Mouse (Mus musculus): ENCODE measurements around the gene Flvcr2.

Gene Flvcr2

GRCm38 (mm10) chr12:85729945-85730290 is 16.4 kb upstream of the Flvcr2 start:
- DNase-seq (ENCODE audit: low read depth), result peak; percentile 36

GRCm38 (mm10) chr12:85736203-85736602 is 10.1 kb upstream of the Flvcr2 start:
- DNase-seq (ENCODE audit: low read depth), result peak; percentile 23

- DNase-seq (ENCODE audit: low read depth), result no peak
Observed at GRCm38 (mm10) chr12:85736960-85737359, 9.4 kb upstream of the Flvcr2 start.

- no peak for DNase-seq (ENCODE audit: low read depth)
Observed at GRCm38 (mm10) chr12:85746696-85747219, 419 bp downstream of the Flvcr2 start.

DNA sequence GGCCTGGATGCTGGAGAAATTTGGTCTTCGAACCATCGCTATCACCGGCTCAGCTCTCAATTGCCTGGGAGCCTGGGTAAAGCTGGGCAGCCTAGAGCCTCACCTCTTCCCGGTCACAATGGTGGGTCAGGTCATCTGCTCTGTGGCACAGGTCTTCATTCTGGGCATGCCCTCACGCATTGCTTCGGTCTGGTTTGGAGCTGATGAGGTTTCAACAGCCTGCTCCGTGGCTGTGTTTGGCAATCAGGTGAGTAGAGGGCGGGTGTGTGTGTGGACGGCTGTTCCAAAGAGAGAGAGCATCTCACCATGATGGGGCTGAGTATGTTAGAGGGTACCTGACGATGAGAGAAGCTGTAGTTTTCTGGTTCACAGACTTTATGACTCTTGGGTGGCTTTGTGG is 1.0 kb downstream of the Flvcr2 start:
- DNase-seq (ENCODE audit: low read depth), result no peak

- no peak for DNase-seq (ENCODE audit: low read depth)
Observed at GRCm38 (mm10) chr12:85749861-85750260, 3.5 kb downstream of the Flvcr2 start.

GRCm38 (mm10) chr12:85752116-85752515 is 5.8 kb downstream of the Flvcr2 start:
- no peak for DNase-seq (ENCODE audit: low read depth)

DNA sequence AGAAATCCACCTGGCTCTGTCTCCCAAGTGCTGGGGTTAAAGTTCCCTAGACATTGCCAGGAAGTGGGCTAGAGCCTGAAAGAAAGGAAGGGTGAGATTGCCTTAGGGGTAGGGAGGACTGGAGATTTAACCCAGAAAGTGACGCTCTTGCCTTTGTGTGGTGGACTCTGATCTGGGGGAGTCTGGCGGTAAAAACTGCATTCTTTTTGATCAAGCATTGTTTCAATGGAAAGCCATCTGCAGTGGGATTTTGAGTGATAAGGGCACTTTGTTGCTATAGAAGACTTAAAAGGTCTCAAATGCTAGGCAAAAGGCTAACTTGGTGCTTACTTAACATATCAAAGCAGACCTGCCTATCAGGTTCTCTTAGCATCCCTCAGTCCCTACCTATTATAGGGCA is 6.9 kb downstream of the Flvcr2 start:
- DNase-seq (ENCODE audit: low read depth), result no peak

DNA sequence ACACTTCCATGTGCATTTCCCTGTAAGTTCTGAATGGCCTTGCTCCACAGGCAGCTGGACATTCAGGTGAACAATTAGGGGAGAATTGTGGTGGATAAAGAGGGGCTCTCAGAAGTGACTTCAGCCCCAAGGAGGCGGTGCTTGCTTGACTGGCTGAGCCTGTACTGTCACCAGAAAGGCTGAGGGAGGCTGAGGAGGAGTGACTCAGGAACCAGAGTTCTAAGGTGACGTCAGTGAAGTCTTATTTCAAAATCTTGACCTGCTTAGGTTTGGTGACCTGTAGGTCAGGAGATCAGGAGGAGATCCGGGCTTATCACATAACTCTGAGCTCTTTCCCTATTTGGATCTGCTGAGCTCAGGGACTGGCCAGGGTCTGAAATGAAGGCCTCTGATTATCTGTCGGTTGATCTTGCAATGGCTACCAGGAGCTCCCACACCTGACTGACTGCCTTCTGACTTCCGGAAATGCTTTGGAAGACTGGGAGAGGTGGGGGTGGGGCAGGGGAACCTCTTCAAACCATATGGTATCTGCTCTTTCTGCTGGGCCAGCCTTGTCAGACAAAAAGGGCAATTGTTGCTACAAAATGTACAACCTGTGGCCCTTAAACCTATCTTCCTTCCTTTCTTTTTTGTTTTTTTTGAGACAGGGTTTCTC is 8.4 kb downstream of the Flvcr2 start:
- DNase-seq (ENCODE audit: low read depth), result no peak

DNA sequence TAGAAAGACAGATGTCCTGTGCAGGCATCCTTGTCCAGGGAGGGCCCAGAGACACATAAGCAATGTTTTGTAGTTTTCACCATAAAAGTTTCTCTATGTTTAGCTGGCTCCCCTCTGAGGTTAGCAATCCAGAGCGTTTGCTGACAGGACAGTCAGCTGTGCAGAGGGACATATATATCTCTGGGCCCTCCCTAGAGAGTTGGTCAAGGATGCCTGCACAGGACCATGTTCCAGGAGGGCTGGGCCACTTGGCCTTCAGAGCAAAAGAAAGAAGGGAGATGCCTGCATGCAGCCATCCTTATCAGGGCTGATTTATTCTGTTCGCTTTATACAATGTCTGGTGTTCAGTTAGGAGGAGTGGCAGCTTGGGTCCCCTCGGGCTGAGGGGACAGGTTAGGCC is 10.1 kb downstream of the Flvcr2 start:
- DNase-seq (ENCODE audit: low read depth), result no peak

- no peak for DNase-seq (ENCODE audit: low read depth)
Observed at GRCm38 (mm10) chr12:85757074-85757473, 10.7 kb downstream of the Flvcr2 start.

DNA sequence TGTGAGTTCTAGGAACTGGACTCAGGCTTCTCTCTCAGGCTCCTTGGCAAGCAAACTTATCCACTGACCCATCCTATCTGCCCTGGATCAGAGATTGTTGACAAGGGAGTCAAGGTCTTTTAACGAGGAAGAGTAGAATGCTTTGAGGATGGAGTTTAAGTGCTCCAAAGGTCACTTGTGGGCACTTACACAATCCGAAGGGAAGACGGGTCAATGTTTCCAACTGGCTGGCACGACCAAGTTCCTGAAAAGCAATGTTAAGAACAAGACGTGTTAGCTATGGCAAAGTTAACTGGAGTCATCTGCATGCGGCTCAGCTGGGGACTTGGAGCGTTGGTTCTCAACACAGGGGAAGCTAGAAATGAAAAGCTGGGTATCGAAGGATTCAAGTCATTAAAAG is 12.4 kb downstream of the Flvcr2 start:
- no peak for DNase-seq (ENCODE audit: low read depth)

GRCm38 (mm10) chr12:85761471-85761870 is 15.1 kb downstream of the Flvcr2 start:
- DNase-seq (ENCODE audit: low read depth), result no peak

- no peak for DNase-seq (ENCODE audit: low read depth)
Observed at GRCm38 (mm10) chr12:85764686-85765085, 18.3 kb downstream of the Flvcr2 start.

GRCm38 (mm10) chr12:85766287-85766686 is 19.9 kb downstream of the Flvcr2 start:
- DNase-seq (ENCODE audit: low read depth), result no peak

DNA sequence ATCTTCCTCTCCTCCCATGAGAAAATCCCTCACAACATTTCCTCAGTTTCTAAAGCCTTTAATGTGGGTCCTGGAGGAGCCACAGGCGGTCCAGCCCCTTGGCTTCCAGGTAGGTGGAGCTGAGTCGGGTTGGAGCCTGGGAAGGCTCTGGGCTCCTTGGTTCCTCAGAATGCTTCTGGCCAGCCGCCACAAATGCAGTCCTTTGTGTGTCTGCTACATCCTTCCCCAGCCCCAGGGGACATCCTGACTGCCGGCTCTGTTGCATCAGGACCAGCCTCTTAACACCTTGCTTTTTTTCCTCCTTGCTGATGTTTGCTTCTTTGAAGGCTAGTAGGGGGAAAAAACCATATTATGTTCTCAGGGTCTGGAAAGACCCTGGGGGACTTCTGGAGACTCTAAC is 21.4 kb downstream of the Flvcr2 start:
- DNase-seq (ENCODE audit: low read depth), result no peak

DNA sequence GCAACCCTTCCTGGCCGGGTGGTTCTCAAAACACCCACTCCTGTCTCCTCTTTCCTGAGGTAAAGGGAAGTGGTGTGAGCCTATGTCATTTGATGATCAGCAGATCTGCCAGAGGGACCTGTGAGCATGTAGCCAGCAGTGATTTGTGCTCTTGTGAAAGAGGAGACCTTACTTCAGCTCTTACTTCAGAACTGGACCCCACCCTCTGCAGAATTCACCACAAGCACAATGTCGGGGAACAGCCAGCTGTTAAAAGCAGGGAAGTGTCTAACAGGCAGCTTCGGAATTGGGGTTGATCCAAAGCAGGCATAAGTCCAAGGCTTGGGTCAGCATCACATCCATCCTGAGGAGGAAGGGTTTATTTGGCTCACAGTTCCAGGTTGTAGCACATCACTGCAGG is 25.0 kb downstream of the Flvcr2 start:
- peak; percentile 57 for DNase-seq (ENCODE audit: low read depth)

DNA sequence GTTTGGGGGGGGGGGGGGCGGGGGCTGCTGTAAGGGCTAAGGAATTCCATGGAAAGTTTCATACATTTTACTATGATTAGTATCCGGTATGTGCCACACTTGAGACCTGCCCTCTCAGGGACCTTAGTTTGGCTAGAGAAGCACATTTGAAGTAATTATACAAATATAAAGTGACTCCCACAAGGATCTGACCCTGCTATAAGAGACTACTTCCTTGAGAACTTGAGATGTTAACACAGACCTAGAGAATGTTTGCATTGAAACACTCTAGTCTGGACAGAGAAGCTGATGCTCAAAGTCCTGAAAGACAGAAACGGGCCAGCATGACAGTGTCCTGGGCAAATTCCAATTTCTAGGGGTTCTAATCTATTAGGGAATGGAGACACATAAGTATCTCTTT is 32.6 kb downstream of the Flvcr2 start:
- no peak for DNase-seq (ENCODE audit: low read depth)

DNA sequence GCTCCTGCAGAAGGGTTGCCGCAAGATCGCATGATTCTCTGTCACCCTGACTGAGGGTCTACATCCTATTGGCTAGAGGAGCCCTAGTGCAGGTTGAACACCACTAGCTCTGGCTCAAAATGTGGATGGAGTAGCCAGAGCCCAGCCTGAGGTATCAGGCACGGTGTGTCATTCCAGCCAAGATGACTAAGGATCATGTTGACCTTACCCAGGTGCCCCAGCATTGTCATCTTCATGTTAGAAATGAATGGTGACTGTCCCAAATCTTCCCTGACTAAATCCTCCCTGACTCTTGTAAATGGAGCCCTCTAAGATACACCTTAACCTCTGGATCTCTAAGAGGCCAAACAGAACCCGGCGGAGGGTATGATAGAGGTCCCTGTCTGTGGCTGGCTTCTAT is 33.4 kb downstream of the Flvcr2 start:
- no peak for DNase-seq (ENCODE audit: low read depth)

- DNase-seq (ENCODE audit: low read depth), result no peak
Observed at GRCm38 (mm10) chr12:85781606-85782005, 35.3 kb downstream of the Flvcr2 start.

GRCm38 (mm10) chr12:85784916-85785815 is 38.8 kb downstream of the Flvcr2 start:
- no peak for DNase-seq (ENCODE audit: low read depth)

DNA sequence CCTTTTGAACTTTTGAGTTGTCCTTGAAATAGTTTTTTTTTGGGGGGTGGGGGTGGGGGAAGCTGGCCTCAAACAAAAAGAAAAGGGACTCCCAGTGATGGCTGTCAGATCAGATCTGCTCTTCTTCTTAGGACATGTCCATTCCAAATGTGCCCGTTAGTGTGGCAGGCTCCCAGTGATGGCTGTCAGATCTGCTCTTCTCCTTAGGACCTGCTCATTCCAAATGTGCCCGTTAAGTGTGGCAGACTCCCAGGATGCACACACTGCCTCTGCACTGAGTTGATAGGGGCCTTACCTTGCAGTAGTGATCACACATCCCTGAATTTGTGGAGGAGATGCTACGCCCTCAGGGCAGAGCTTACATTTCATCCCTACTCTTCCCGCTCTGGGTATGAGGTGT is 45.8 kb downstream of the Flvcr2 start:
- DNase-seq (ENCODE audit: low read depth), result peak; percentile 0

- DNase-seq (ENCODE audit: low read depth), result peak; percentile 0
Observed at GRCm38 (mm10) chr12:85792821-85793346, 46.5 kb downstream of the Flvcr2 start.
